Mouse (Mus musculus): ENCODE data around the gene Etnppl.

DNA sequence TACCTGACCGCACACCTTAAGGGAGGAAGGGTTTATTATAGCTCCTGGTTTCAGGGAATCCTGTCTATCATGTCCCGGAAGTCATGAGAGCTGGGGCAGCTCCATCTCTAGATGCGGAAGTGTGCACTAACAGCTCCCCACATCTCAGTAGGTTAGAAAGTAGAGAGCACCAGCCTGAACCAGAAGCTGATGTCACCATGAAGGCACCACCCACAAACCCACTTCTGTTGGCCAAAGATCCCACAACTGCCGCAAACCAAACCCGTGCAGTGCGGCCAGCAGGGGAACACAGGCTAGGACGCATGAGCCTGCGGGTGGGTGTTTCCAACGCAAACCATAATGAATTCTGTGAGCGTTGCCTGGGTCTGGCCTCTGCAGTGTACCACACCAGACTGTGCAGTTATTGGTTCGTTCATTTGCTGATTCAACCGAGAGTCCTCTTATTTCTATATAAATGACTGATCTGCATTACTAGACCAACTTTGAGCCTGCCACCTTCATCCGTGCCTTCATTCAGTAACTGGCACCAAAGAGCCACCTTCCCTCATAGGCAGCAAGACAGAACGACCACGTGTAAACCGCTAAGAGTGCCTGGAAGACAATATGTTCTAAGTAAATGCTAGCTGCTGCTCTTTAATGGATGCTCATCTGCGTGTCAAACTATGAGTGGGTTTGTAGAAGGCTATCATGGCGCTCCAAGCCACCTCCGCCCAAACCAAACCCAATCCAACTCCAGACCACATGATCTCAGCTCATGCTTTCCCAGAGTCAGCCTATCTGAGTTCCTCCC is 60.6 kb downstream of the Etnppl start:
- TF ChIP-seq CTCF (IDR thresholded peaks at IDR 0.05; ENCODE audit: low read depth, low read length) (no peak), POLR2A (IDR thresholded peaks at IDR 0.05; ENCODE audit: extremely low read depth, insufficient read depth, low read length) (no peak)

Data from liver, adult 2 months (tissue).